Mouse (Mus musculus) activated CD4-positive, CD25-positive, alpha-beta regulatory T cell, adult 4 months (primary cell): ENCODE measurements at regions not wholly inside any gene's neighbourhood (a gene's known extent, or its start where the extent isn't known, plus 50 kb on each side); places are given as distances from the start of the nearest gene placed in this dataset.

Source experiments
- ATAC-seq: one replicate; pipeline ENCODE4 v1.8.0; 2017

DNA sequence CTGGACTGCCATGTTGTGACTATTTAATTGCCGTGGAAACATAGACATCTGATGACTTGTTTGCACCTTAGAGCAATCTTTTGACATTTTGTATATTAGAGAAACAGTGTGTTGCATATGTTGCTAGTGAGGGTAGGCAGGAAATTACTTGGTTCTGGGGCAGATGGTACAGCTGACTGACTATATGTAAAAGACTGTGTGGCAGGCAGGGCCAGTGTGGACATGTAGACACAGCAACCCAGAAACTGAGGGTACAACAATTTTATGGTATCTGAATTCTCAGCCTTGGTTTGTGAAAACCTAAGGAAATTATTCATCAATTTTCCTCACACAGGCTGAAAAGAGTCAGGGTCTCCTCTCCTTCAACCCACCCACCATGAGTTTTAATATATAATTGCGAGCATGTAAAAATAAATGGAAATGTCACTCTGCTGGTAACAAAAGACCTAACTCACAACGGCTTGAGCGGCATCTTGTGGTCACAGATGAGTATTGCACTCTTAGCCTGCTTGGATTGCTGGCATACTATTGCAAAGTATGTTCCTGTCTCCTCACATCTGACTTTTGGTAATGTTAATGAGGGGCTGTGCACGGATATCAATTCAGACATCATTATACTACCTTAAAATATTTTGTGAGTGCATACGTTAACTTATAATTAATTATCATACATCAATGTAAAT lies 329.8 kb downstream of the Psat1 start:
- no peak for ATAC-seq

DNA sequence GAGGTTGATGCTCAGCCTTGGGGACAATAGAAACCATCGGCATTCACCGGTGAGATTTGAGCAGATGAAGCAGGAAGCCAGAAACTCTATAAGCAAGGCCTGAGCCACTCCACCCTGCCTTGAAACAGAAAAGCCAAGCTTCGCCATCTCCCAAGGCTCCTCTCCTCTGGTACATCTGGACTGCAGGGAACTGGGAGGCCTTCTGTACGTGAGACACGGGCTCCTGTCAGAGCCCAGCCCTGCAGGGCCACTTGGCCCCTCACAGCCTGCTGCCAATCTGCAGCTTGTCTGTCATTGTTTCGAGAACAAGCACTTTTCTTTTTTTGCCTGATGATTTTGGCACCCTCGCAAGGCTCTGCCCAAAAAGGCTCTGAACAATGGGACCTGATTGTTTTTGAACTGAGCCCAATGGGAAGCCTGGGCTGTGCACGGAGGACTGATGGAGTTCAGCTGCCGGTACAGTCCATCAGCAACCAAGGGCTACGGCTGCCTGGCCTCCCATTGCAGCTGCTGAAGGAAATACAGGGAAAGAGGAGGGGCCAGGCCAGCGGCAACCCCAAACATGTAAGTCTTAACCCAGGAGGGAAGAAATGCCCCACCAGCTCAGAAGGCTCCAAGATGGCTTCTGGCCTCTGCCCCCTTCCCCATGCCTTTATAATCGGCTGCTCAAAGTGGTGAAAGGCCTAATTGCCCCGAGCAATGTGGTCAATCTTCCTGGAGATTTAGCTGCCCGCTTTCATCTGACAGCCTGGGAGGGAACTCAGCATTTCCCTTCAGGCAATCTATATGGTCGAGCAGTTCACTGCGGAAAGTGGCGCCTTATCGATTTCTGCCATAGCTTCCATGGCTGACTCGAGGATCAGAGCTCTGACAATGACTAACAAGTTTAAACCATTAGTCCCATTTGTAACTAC lies 332.2 kb downstream of the Psat1 start:
- ATAC-seq: no peak

DNA sequence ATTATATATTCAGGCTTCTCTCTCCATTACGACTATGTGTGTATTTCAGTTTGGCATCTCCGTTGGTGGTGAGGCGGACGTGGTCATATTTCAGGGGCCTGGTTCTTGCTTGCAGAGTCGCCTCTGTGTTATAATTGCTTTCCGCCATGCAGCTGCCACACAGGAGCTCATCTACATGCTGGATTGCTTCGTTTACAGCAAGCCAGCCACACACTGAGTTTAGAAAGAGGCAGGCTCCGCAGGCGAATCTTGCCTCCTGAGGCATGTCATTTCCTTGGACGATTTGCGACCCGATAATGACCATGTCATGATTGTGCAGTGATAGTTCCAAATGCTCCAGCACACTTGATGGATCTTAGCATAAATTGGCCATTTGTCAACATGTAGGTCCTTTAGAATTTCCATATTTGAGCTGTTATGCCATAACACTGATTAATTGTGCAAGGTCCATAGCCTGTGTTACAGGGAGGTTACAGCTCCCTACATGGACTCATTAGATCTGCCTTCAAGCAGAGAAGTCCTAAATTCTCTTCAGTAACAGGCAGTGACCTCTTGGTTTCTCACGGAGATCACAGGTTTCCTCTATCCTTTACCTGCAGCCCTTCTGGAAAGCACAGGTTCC lies 335.9 kb downstream of the Psat1 start:
- no peak for ATAC-seq

DNA sequence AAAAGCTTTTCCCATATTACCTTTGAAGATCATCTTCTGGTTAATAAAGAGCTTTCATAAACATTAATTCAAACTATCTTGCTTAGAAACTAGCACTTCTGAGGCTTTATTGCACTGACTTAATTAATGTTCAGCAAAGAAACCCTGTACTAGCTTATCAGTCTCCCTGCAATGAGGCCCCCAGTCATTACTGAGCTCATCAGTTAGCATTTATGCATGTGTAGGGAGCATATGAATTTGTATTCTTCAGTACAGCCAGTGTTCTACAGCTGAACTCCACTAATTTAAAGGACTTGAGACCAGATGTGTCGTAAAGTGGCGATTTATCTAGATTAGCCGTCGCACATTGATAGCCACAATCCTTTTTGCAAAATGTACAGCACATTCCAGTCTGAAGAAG lies 340.7 kb downstream of the Psat1 start:
- ATAC-seq: no peak

DNA sequence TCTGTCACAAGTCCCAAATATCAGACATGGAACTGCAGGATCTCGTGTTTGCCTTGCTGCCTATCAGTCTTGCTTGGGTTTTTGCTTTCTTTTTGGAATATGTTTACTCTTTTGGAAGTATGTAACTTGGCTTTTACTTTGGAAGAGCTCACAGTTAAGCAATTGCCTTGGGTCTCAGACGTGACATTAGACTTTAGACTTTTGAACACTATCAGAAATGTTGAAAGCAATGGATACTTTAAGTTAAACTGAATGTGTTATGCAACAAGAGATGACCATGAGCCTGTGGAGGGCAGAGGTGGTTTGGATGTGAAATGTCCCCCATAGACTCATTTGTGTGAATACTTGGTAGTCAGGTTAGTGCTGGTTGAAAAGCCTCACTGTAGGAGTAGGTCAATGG lies 354.3 kb downstream of the Psat1 start:
- no peak for ATAC-seq

DNA sequence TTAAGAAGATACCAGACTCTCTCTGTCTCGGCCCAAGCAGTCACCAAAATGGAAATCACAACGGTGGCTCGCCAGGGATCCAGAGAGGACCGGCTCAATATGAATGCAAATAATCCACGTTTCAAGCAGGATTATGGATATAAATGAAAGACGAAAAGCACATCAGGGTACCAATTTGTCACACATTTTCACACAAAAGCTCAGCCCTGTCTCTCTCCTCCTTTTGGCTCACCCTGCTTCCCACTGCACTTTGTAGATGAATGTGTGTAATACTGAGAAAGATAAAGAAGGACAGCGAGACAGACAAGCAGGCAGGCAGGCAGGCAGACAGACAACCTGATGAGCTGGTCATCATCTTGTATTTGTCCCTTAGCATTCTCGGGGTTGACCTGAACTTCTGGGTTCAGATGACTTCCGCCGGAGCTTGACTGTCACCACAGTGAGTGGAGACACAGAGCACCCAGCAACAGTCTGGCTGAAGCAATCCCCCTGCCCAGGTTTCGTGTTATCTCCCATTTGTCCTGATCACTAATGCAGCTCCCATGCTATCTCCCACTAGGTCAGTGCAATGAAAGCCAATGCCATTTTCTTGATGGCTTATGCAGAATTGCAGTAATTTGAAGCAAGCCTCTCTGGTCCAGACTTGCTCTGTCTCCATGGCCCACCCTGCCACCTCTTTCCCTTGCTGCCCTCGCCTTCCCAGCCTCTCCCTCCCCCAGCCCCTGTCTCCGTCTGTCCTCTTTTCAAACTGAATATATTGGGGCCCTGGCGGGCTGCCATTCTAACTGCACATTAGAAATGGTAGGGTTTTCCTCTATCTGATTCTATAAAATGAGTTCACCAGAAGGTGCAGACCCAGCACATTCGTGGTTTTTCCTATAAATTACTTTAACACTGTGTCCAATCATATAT lies 363.1 kb downstream of the Psat1 start:
- ATAC-seq: no peak

DNA sequence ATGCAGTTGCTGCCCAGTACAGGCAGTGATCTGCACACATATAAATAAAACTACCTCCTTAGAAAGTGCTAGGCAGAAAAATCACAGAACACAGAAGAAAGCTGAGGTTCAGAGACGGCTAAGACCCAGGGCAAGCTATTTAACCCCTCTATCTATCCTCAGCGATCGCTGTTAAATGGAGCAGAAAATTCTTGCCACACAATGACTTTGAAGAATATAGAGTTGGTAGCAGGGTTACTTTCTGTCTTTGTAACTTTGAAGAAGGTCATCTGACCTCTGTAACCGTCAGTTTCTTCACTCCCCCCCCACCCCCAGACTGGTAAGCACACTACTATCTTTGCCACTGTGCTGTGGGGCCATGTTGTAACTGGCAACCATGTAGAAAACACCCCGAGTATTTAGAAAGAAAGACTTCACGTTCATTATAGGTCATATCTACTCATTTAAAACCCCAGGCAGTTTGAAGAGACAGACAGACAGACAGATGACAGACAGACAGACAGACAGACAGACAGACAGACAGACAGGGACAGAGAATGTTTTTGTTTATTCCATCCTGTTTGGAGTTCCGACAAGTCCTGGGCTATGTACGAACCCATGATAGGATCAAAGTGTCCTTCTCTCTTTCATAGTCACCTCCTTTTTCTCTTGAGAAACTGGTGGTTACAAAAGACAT lies 363.9 kb downstream of the Psat1 start:
- no peak for ATAC-seq

DNA sequence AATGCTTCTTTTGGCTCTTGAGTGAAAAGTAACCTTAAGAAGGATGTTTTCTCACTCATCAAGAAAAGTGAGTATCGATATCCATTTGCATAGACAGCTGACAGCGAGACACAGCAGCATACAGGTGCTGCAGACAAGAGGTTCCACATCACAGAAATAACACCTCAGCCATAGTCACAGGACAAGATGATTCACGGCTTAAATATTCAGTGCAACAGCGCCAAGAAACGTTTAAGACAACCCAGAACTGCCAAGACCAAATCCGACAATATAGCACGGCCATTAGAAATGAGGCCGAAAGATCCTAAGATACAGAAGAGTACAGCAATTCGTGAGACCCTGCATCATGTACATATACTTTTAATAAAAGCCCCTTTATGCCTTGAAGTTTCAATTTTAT lies 375.9 kb downstream of the Psat1 start:
- no peak for ATAC-seq

DNA sequence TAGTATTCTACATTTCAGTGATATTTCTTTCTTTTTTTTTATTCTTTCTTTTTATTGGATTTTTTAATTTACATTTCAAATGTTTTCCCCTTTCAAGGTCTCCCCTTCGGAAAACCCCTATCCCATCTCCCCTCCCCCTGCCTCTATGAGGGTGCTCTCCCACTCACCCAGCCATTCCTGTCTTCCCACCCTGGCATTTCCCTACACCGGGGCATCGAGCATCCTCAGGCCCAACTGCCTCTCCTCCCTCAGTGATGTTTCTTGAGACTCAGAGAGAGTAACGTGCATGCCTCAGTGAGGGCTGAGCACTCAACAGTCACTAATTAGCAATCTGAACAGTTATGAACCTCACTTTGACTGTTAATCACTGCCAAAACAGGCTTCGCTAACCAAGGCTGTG lies 385.6 kb downstream of the Psat1 start:
- ATAC-seq: no peak

DNA sequence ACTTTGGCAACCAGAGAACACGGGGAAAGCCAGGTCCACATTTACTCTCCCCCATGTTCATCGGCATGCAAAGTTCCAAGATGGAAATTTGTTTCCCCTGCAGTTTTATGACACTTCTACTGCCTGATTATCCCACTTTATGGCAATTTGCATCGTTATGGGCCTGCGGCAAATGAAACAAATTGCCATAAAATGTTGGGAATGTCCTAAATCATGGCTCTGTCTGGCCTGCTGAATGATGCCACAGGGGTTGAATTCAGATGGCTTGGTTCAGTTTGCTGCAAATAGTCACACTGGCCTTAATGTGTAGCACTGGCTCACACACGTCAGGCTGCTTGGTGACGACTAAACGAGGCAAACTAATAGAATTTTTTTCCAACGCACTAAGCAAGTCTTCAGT lies 393.2 kb downstream of the Psat1 start:
- ATAC-seq: no peak

DNA sequence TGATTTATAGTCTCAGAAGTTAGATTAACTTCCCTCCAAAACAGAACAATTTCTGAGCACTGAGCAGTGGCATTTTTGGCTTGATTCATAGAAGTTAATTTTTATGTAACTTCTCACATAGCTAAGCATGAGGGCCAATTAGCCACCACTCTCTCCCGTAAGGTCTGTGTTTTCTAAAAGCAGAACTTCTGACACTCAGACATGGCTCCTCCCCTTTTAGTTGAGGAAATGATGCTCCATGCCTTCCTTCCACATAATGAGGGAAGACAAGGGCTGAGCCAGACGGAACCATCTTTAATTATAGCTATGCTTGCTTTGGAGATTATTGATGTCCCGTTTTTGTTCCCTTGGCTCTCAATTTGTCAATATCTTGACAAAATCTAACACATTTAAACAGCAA lies 429.3 kb downstream of the Psat1 start:
- no peak for ATAC-seq

DNA sequence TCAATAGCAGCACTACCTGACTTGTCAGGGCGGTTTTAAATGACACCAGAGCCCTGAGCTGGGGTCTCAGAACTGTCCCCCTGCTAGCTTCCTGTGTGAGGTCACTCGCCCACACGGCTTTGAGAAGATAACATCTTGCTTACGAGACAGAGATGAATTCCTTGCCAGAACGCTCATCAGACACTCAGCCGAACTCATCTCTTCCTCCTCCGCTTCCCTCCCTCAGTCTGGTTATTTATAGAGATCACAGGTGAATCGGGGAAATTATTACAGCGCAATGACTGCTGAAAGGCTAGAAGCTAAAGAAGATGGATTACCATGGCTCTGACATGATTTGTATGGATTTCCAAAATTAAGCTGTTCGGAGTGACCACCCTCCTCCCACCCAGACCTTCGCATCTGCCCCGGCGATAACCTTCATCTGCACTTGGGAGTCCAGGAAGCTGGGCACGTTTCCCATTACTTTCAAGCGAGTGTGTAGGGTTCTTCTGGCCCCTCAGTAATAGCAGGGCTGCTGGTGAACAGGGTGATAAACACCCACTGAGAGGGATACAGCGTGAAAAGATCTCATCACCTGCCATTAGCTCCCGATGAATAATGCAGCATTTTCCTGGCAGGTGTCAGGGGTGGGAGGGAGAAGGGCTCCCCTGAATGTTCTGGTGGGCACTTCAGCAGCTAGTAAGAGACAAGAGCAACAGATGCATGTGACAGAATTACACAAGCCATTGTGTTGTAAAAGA lies 430.4 kb downstream of the Psat1 start:
- no peak for ATAC-seq

DNA sequence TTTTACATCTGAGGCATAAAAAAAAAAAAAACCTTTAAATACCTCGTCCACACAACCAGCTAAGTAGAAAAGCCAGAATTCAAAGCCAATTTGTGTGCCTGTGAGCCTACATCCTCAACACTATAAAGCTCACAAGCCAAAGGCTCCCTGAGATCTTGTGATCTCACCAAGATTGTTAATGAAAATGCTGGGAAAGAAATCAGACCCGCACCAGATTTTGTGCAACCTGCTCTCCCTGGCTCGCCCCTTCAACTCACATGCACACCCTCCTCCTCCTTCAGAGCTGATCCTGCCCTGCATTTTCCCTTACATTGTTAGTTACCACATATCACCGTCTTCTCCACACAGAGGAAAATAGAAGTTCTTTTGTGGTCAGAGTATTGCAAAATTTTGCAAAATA lies 433.9 kb downstream of the Psat1 start:
- no peak for ATAC-seq

DNA sequence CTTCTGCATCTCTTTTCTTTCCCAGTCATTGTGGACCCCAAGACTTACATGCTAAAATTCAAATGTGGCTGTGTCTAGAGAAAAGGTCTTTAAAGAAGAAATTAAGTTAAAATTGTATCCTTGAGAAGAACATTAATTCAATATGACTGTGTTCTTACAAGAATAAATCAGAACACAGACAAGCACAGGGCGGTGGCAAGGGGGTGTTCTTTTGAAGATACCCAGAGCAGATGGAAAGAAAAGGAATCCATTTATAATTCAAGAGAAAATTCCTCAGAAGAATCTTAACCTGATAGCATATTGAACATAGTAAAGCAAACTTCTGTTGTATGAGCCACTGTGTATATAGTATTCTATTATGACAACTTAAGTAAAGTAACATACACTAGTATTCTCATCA lies 436.7 kb downstream of the Psat1 start:
- no peak for ATAC-seq

DNA sequence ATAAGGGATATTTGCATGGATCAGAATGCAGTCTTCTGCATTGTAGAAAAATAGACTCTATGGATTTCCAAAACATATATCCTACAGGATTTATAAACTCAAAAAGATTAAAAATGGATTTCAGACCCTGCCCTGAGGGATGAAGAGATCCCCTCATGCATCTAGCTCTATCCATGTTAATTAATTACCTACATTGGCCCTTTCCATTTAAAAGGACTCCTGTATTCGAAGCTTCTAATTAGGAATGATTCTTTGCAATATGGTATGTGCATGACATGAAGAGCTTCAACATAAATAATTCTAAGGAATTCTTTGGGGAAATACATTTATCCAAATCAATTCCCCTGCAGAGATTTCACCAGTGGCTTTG lies 444.2 kb downstream of the Psat1 start:
- no peak for ATAC-seq

DNA sequence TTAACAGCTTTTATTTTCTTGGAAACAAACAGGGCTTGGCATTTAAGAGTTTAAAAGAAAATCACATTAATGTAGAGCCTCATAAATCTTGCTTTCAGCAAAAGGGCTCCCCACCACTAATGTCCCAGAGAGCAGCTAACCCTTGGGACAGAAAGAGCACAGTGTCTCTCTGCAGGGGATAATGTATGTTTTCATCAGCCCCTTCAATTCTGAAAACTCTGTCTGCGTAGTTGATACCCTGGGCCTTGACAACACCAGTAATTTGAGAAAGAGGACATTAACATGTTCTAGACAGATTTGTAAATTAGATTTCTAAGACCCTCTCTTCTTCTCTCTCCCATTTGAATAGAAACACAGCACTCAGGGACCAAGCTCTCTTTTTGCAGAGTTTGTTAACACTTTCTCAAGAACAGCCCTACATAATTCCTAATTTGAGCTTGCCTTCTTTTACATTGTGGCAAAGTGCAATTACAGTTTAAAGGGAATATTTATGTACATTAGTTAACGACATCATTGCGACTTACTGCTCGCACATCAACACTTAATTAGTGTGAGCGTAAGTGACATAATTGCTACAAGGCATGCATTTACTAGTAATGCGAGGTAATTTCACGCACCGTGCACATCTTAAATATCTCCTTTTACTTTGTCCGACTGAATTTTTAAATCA lies 444.7 kb downstream of the Psat1 start:
- no peak for ATAC-seq

DNA sequence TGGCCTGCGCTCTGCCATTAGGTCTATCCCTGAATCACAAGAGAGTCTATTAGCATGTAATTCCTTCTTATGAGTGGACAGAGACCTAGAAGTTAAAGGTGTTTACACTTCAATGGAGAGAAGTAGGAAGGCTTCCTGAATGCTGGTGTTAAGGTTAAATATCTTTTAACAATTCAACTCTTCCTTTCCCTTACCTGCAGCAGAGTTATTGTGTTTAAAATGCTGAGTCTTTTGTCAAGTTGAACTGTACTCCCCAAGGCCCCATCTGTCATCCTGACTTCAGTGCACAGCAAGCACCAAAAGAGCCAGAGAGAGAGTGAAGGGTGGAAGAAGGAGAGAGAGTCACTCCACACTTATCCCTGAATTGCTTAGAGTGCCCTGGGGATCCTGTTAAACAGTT lies 451.6 kb downstream of the Psat1 start:
- ATAC-seq: no peak

DNA sequence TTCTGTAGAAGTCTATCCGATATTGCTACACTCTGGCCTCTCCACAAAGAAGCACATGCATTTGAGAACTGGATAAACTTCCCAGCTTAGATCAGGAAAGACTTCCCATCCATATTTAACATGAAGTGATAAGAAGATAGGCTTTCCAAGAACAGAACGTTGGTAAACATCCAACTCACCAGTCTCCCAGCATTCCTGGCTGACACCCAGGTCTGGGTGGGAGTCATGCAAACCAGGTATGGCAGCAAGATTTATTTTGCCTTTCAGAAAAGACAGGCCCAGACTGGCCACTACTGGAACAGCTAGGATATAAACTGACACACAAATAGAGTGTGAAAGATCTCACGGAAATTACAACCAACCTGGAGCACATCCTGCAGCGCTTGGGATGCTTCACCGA lies 459.6 kb downstream of the Psat1 start:
- no peak for ATAC-seq

DNA sequence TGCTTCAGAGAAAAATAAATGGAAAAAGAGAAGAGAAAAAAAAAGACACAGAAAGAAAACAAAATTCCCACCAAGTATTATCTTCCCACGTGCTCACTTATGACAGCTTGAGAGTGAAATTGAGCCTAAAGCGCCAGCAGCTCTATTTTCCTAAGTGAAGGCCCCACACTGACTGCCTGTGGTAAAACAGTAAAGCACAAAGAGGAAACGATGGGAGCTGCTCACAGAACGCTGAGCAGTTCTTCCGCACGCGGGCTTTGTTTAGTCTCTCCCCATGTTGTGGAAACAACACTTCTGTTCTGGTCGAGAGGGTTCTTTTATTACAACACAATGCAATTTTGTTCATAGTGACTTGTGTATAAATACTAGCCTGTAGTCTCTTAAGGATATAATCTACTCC lies 465.5 kb downstream of the Psat1 start:
- ATAC-seq: no peak

DNA sequence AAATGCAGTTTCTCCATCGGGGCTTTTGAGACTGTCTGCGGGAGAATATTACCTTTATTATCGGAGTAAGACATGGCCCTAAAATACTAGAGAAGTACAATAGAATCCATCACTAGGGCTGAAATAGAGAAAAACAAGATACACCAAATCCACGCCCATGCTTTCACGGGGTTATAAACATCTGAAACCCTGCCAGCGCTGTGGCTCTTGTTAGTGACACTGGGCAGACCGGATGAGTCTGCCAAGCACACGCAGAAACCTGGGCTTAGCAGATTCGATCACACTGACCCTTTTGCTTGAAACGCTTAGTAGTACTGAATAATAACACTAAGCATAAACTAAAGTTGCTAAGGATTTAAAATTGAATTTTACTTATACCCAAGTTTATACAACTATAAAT lies 477.6 kb downstream of the Psat1 start:
- ATAC-seq: no peak

DNA sequence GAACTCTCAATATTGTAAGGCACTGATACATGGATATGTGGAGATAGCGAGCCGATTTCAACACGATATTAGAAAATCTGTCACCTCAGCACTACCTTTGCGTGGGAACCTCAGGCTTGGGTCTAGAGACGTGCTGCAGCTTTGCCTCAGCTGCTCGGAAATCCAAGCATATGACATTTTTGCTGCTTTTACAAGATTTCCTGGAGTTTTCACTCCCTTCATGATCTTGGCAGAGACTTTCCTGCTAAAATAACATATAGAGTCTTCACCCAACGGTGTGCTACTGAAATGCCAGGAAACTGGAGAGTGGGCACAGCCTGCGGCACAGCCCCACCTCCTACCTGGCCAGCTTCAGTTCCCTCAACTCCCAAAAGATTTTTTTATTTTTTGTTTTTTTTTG lies 480.4 kb downstream of the Psat1 start:
- no peak for ATAC-seq
